Mouse (Mus musculus) liver, postnatal 0 days (tissue): ENCODE data around the gene B4galt1.

Experiments used
- CTCF ChIP-seq: sonication (generic); IDR thresholded peaks from 2 replicates; pipeline ENCODE4 v1.5.1; 2016; ENCODE audit warnings: antibody characterized with exemption, low read depth
- EP300 ChIP-seq: IDR thresholded peaks from 2 replicates; pipeline ENCODE4 v1.6.1; 2016; ENCODE audit warnings: antibody characterized with exemption, low read depth, mild to moderate bottlenecking

- TF ChIP-seq CTCF, result no peak
- TF ChIP-seq EP300, result no peak
These were observed 2.0 kb downstream of the B4galt1 start for GRCm38 (mm10) chr4:40851763-40852248.
